Mouse (Mus musculus) lung, embryonic 14.5 days (tissue): ENCODE data around the gene Cdk9. TPM values are rescaled to one million over a fixed set of nuclear protein-coding genes. Genes with fewer than 3 reads are reported as not detected.
A peak's percentile ranks its signal among the peaks of the same experiment; 100 is the strongest.

ENCODE experiments used
- ATAC-seq: fragments of 200-750 bp; cut with Nextera tagmentation; 2 replicates; pipeline ENCODE4 v1.8.0; 2017; ENCODE audit warnings: mild to moderate bottlenecking, moderate TSS enrichment, moderate library complexity; ENCODE audit not compliant: insufficient read depth
- DNase-seq: peaks from one replicate; pipeline ENCODE4 v3.0.0-alpha.2; 2015
- H3K27ac ChIP-seq: fragments of 300-500 bp; sonication (generic); 2 replicates; pipeline ENCODE4 v1.5.1; 2014; ENCODE audit warnings: low read depth, mild to moderate bottlenecking, moderate library complexity
- H3K27me3 ChIP-seq: fragments of 300-500 bp; sonication (generic); 2 replicates; pipeline ENCODE4 v1.6.1; 2014; ENCODE audit warnings: low read length, control low read depth; ENCODE audit not compliant: insufficient read depth
- H3K36me3 ChIP-seq: fragments of 300-500 bp; sonication (generic); 2 replicates; pipeline ENCODE4 v1.6.1; 2014; ENCODE audit warnings: control low read depth; ENCODE audit not compliant: insufficient read depth
- H3K4me1 ChIP-seq: fragments of 300-500 bp; sonication (generic); 2 replicates; pipeline ENCODE4 v1.6.1; 2014; ENCODE audit warnings: antibody characterized with exemption, control low read depth; ENCODE audit not compliant: insufficient read depth
- H3K4me2 ChIP-seq: fragments of 300-500 bp; sonication (generic); 2 replicates; pipeline ENCODE4 v1.6.1; 2014; ENCODE audit warnings: mild to moderate bottlenecking
- H3K4me3 ChIP-seq: fragments of 300-500 bp; sonication (generic); 2 replicates; pipeline ENCODE4 v1.5.1; 2014; ENCODE audit warnings: low read depth, low read length
- H3K9ac ChIP-seq: fragments of 300-500 bp; sonication (generic); 2 replicates; pipeline ENCODE4 v1.6.1; 2014
- H3K9me3 ChIP-seq: fragments of 300-500 bp; sonication (generic); 2 replicates; pipeline ENCODE4 v1.6.1; 2016; ENCODE audit warnings: low read depth, low read length, control low read depth
- CTCF ChIP-seq: IDR thresholded peaks from 2 replicates; pipeline ENCODE4 v1.5.1; 2016; ENCODE audit warnings: antibody characterized with exemption, low read depth
- WGBS: fragments of 180-500 bp; shearing (Covaris S2); extraction: QIAGEN DNeasy Blood & Tissue Kit; methylation state at CpG from one replicate; pipeline ENCODE4 v1.1.7; 2014; 5-methylcytosine and 5-hydroxymethylcytosine counted together
- polyA plus RNA-seq: library from polyadenylated mRNA; unstranded; fragments of >200 nt; fragmentation: Nextera tagmentation; extraction: Ambion mirVana; gene quantifications from 2 replicates; pipeline ENCODE4 v1.2.1, GENCODE M21; 2014

The Cdk9 gene
- polyA plus RNA-seq: 81.7 and 84.3 TPM in 2 replicates

DNA sequence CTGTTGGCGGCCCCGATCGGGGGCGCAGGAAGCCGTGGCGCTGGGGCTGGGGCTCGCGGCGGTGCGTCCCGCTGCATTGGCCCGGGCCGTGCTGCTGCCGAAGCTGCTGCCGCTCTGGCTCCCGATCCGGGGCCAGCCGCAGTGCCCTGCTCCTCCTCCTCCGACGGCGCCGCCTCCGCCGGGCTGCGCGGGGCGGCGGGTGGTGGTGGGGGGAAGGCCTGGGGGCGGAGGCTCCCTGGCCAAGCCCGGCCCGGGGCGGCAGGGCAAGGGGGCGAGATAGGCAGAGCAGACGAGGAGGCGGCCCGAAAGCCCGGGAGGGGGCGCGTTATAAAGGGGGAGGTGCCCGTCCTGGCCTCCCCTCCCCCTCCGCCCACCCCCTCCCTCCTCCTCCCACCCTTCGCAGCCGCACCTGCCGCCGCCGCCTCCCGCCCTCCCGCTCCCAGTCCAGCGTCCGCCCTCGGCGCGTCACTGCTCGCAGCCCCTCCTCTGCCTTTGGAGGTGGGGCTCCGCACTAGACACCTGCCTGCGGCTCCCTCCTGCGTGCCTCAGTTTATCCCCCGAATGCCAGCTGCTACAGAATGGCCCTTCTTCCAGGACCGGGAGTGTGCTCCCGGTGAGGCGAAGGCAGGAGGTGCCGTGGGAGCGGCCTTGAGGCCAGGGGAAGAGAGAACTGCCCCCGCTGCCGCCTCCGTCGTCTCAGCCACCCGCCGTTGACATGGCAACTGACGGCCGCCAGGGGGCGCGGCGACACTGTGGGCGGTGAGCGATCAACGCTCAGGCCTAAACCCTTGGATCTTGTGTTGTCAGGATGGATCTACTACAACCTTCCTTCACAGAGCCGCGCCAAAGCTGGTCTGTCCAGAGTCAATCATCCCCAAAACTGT, at the start of gene Cdk9:
TSS of gene Cdk9 (minus strand) at position 143 of the 884 bp plus-strand sequence.
- peak within 1 kb of the TSS; percentile 89 for H3K4me2 ChIP-seq
- peak within 1 kb of the TSS; percentile 88 for H3K4me3 ChIP-seq
- H3K4me1 ChIP-seq: 0 out of 2 replicates have a peak, but pooled peaks cover 6% of the 10 kb centered on the region
- H3K9ac ChIP-seq: peak within 1 kb of the TSS; percentile 74
- H3K36me3 ChIP-seq: peaks cover 33% of the 10 kb centered on the region
- ATAC-seq (peak; percentile 83), DNase-seq (peak; percentile 95)
- TF ChIP-seq CTCF: peak; percentile 100
- H3K9me3 ChIP-seq: no peaks in the 10 kb centered on the region
- H3K27me3 ChIP-seq: no peaks in the 10 kb centered on the region
- H3K27ac ChIP-seq: peak within 1 kb of the TSS; percentile 96
- WGBS: under 1% methylated on average over 63 of the region's 79 CpGs

DNA sequence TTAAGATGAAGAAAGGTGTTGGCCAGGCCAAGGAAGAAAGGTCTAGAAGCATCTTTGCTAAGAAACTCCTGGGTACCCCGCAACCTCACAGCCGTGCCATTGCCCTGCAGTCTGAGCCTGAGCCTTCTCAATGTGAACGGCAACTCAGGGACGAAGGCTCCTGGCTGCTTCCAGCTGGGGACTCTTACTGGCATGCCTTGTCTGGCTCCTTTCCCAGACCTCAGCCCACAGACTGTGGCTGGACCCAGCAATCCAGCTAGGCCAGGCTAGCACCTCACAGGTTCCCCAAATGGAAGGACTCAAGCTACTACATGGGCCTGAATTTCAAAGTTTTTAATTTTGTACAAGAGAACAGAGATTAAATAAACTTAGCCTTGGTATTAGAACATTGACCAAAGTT, 49.0 kb upstream of the Cdk9 start:
- Histone ChIP-seq H3K4me3 (no peak overlapping the region), H3K9ac (no peak overlapping the region), H3K36me3 (peaks cover 30% of the 10 kb centered on the region), H3K27ac (no peak overlapping the region), H3K9me3 (no peaks in the 10 kb centered on the region), H3K4me2 (no peak overlapping the region), H3K27me3 (no peaks in the 10 kb centered on the region), H3K4me1 (no peaks in the 10 kb centered on the region)
- DNase-seq (no peak), ATAC-seq (no peak)
- TF ChIP-seq CTCF: no peak
- 82% methylated on average over 4 of the region's 4 CpGs for WGBS

DNA sequence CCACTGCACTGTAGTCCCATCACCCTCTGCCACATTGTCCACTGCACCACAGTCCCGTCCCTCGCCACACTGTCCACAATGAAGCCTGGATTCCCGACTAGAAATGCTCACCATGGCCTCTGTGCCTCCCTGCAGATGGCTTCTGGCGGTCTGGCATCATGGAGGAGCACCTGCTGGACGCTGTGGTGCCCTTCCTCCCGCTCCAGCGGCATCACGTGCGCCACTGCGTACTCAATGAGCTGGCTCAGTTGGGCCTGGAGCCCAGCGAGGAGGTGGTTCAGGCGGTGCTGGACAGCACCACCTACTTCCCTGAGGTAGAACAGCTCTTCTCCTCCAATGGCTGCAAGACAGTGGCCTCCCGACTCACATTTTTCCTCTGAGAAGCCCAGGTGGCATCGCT, 48.5 kb upstream of the Cdk9 start:
- WGBS: 84% methylated on average over 14 of the region's 14 CpGs
- no peak for TF ChIP-seq CTCF

DNA sequence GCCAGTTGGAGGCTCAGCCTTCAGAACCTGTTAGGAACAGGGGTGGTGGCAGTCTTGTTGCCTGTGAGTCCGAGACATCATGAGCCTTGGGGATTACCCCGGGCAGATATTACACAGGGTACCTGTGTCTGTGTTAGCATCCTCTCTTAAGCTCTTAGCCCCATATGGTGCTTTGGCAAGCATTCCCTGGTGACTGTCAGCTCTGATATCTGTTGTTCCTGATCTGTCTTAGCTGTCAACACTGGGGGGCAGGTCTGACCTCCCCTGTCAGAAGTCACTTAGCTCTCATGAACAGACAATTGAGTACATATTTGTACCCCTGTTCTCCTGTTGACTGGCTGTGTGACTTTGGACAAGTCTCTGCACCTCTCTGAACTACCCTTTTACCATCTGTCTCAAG, 46.1 kb upstream of the Cdk9 start:
- H3K4me1 ChIP-seq: no peaks in the 10 kb centered on the region
- no peak overlapping the region for H3K9ac ChIP-seq
- H3K9me3 ChIP-seq: no peaks in the 10 kb centered on the region
- no peak overlapping the region for H3K4me3 ChIP-seq
- no peak overlapping the region for H3K4me2 ChIP-seq
- WGBS: 87% methylated on average over 2 of the region's 2 CpGs
- H3K36me3 ChIP-seq: peaks cover 43% of the 10 kb centered on the region
- no peaks in the 10 kb centered on the region for H3K27me3 ChIP-seq
- DNase-seq (no peak), ATAC-seq (no peak)
- TF ChIP-seq CTCF: no peak
- no peak overlapping the region for H3K27ac ChIP-seq

More for the DNA sequence above, 48.5 kb upstream of the Cdk9 start:
- Histone ChIP-seq H3K4me1 (no peaks in the 10 kb centered on the region), H3K4me3 (no peak overlapping the region), H3K9me3 (no peaks in the 10 kb centered on the region), H3K9ac (no peak overlapping the region), H3K4me2 (no peak overlapping the region), H3K36me3 (peaks cover 30% of the 10 kb centered on the region), H3K27me3 (no peaks in the 10 kb centered on the region), H3K27ac (no peak overlapping the region)
- ATAC-seq: no peak
- no peak for DNase-seq

DNA sequence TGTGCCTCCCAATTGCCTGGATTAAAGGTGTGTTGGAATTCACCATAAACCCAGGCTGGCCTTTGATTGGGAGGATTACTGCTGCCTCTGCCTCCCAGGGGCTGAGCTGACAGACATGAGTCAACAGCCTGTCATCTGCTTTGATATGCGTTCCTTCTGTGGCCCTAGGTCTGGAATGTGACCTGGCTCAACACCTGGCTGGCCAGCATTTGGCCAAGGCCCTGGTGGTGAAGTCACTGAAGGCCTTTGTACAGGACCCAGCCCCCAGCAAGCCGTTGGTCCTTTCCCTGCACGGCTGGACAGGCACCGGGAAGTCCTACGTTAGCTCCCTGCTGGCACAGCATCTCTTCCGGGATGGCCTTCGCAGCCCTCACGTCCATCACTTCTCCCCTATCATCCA, 45.6 kb upstream of the Cdk9 start:
- DNase-seq: no peak
- 59% methylated on average over 8 of the region's 8 CpGs for WGBS
- no peak overlapping the region for H3K9ac ChIP-seq
- H3K4me1 ChIP-seq: no peaks in the 10 kb centered on the region
- no peak overlapping the region for H3K27ac ChIP-seq
- ATAC-seq: no peak
- no peak for TF ChIP-seq CTCF
- no peak overlapping the region for H3K4me2 ChIP-seq
- no peak overlapping the region for H3K4me3 ChIP-seq
- no peaks in the 10 kb centered on the region for H3K27me3 ChIP-seq
- H3K9me3 ChIP-seq: no peaks in the 10 kb centered on the region
- H3K36me3 ChIP-seq: peaks cover 44% of the 10 kb centered on the region

DNA sequence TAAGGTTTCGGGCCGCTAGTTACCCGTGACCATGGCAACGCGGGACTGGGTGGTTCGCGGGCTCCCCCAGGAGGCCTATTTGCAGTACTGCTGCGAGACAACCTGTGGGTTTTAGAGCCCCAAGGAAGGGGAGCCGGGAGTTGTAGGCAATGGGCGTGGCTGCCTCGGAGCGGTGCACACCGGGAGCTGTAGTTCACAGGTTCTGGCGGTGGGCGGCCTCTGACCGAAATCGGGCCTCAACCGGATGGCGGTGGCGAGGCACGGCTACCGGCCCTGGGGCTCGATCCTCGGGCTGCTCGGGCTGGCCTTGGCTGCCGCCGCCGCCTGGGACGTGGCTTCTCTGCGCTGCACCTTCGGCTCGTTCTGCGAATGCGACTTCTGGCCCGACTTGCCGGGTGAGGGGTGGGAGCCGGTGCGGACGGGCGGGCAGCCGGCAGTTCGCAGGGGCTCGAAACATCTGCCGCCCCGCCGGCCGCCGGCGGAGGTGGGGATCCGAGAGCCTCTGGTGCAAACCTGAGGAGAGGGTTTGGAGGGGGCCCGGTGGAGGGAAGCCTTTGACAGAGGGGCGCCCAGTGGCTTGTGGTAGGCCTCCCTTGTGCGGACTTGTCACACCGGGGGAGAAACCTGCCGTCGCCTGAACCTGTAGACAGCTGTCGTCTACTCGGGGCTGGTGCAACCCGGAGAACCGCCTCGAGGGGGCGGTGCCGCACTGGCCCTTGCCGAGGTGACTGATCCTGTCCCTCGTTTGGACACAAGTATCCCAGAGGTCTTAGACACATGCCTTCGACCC, 44.4 kb upstream of the Cdk9 start, which contains the start of gene Tor2a:
TSS of gene Tor2a (plus strand) at position 179 of the 790 bp plus-strand sequence.
- H3K9me3 ChIP-seq: no peaks in the 10 kb centered on the region
- H3K27me3 ChIP-seq: no peaks in the 10 kb centered on the region
- peak within 1 kb of the TSS; percentile 85 for H3K27ac ChIP-seq
- ATAC-seq: peak; percentile 96
- peak within 1 kb of the TSS; percentile 79 for H3K9ac ChIP-seq
- peak; percentile 99 for DNase-seq
- peaks cover 45% of the 10 kb centered on the region for H3K36me3 ChIP-seq
- WGBS: under 1% methylated on average over 66 of the region's 66 CpGs
- peak; percentile 95 for TF ChIP-seq CTCF
- H3K4me3 ChIP-seq: peak within 1 kb of the TSS; percentile 70
- no peaks in the 10 kb centered on the region for H3K4me1 ChIP-seq
- peak within 1 kb of the TSS; percentile 69 for H3K4me2 ChIP-seq

DNA sequence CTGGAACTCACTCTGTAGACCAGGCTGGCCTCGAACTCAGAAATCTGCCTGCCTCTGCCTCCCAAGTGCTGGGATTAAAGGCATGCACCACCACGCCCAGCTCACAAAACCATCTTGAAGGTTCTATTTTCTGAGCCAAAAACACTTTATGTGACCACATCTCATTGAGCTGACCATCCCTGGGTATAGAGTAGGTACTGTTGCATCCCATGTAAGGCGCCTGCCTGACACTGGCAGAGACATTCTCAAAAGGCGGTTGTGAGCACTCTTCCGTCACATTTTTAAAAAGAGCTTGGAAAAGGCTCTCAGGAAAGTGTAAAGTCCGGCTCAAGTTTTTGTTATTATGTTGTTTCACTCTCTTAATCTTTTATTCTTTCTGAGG, 43.8 kb upstream of the Cdk9 start:
- Histone ChIP-seq H3K27ac (no peak overlapping the region), H3K4me2 (no peak overlapping the region; the same call in 1 of the 2 replicates), H3K4me1 (no peaks in the 10 kb centered on the region), H3K4me3 (peak overlapping the region; percentile 70), H3K9me3 (no peaks in the 10 kb centered on the region), H3K9ac (no peak overlapping the region), H3K27me3 (no peaks in the 10 kb centered on the region), H3K36me3 (peaks cover 43% of the 10 kb centered on the region)
- TF ChIP-seq CTCF: no peak
- 34% methylated on average over 6 of the region's 6 CpGs for WGBS
- DNase-seq (no peak), ATAC-seq (peak; percentile 17; the same call in 1 of the 2 replicates)
